Mouse (Mus musculus): Measurements from ENCODE around the gene Ndufa11. TPM values are rescaled to one million over a fixed set of nuclear protein-coding genes. Genes with fewer than 3 reads are reported as not detected.

Ndufa11 gene
- polyA plus RNA-seq, 1 experiment from 2014 or later, result 677 TPM

- WGBS (ENCODE audit: insufficient replicate concordance), result 90% methylated on average over 5 of the region's 5 CpGs
- H3K36me3 ChIP-seq (ENCODE audit: control insufficient read depth, insufficient read depth, low read length), result peaks cover 20% of the 10 kb centered on the region
- peaks cover 28% of the 10 kb centered on the region for H3K4me1 ChIP-seq (ENCODE audit: control insufficient read depth, insufficient read depth, low read length)
- no peak overlapping the region for H3K27ac ChIP-seq (ENCODE audit: low read depth, low read length)
- no peaks in the 10 kb centered on the region for H3K27me3 ChIP-seq (ENCODE audit: control insufficient read depth, insufficient read depth, low read length)
- no peak for ATAC-seq (replicated peaks; ENCODE audit: insufficient number of reproducible peaks, low FRiP score, low TSS enrichment)
- no peak overlapping the region for H3K4me3 ChIP-seq (ENCODE audit: low read depth, low read length)
- H3K4me2 ChIP-seq, result no peak overlapping the region
- H3K9me3 ChIP-seq (replicated peaks; ENCODE audit: control insufficient read depth, low read length), result no peaks in the 10 kb centered on the region
- H3K9ac ChIP-seq (ENCODE audit: low read depth, low read length), result no peak overlapping the region
Measured at GRCm38 (mm10) chr17:56683546-56684140, 33.9 kb upstream of the Ndufa11 start.

DNA sequence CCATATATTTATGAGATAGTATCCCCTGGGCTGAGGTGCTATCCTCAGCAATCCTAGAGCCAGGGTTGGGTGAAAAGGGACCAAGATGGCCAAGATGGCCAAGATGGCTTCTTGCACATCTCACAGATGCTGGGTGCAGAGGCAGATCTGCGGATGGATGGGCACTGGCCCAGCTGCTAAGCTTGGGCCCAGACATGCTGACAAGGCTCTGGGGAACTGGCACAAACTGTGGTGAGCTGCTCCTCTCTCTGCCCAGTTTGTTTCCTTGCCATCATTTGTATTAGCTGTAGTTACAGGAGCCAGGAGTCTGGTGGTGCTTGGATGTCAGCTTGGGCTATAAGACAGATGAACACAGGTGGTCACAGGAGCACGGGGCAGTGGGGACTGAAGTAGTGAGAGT is 32.9 kb upstream of the Ndufa11 start:
- Histone ChIP-seq H3K9me3 (replicated peaks; ENCODE audit: control insufficient read depth, low read length) (no peaks in the 10 kb centered on the region), H3K4me3 (ENCODE audit: low read depth, low read length) (no peak overlapping the region), H3K4me1 (ENCODE audit: control insufficient read depth, insufficient read depth, low read length) (peaks cover 28% of the 10 kb centered on the region), H3K4me2 (no peak overlapping the region), H3K27ac (ENCODE audit: low read depth, low read length) (no peak overlapping the region), H3K9ac (ENCODE audit: low read depth, low read length) (no peak overlapping the region), H3K36me3 (ENCODE audit: control insufficient read depth, insufficient read depth, low read length) (peaks cover 20% of the 10 kb centered on the region), H3K27me3 (ENCODE audit: control insufficient read depth, insufficient read depth, low read length) (no peaks in the 10 kb centered on the region)
- 89% methylated on average over 2 of the region's 2 CpGs for WGBS (ENCODE audit: insufficient replicate concordance)
- no peak for ATAC-seq (replicated peaks; ENCODE audit: insufficient number of reproducible peaks, low FRiP score, low TSS enrichment)

DNA sequence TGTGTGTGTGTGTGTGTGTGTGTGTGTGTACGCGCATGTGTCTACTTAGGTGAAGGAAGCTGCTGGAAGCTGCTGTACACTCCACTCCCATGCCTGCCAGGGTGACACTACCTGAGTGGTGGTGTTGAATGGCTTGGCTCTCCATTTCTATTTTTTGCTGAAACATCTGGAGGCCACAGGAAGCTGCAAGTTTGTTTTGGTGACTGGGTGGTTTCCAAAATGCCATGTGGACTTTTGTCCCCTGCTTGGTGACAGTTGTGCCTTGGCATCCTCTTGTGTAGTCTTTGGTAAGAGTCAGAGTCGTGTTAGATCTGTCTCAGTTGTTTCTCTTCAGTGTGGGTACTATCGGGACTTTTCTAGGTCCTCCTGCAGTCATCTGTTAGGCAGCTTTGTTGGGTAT is 30.8 kb upstream of the Ndufa11 start:
- Histone ChIP-seq H3K9ac (ENCODE audit: low read depth, low read length) (0 out of 2 replicates have a peak overlapping the region, but pooled peaks have one; percentile 22), H3K4me2 (no peak overlapping the region), H3K27ac (ENCODE audit: low read depth, low read length) (no peak overlapping the region), H3K9me3 (replicated peaks; ENCODE audit: control insufficient read depth, low read length) (no peaks in the 10 kb centered on the region), H3K36me3 (ENCODE audit: control insufficient read depth, insufficient read depth, low read length) (peaks cover 23% of the 10 kb centered on the region), H3K4me3 (ENCODE audit: low read depth, low read length) (0 out of 2 replicates have a peak overlapping the region, but pooled peaks have one; percentile 12), H3K4me1 (ENCODE audit: control insufficient read depth, insufficient read depth, low read length) (peaks cover 26% of the 10 kb centered on the region), H3K27me3 (ENCODE audit: control insufficient read depth, insufficient read depth, low read length) (no peaks in the 10 kb centered on the region)
- no peak for ATAC-seq (replicated peaks; ENCODE audit: insufficient number of reproducible peaks, low FRiP score, low TSS enrichment)
- WGBS (ENCODE audit: insufficient replicate concordance), result 74% methylated on average over 4 of the region's 4 CpGs

DNA sequence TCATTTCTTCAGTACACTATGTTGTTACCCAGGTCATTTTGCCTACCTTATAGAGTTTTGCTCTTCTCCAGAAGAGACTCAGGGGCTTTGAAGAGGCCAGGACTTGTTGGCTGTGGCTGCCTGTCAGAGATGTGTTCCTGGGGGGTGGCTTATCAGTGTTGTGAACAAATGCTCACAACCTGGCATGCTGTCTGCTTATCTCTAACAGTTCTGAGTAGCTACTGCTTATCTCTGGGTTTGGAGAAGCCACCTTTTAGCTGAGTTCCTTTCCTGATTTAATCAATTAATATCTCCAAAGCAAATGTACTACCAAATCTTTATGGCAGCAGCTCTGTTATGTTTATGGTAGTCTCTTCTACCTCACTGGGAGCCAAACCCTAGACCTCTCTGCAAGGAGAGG is 29.5 kb upstream of the Ndufa11 start:
- no peak; the same call in 1 of the 2 replicates for ATAC-seq (replicated peaks; ENCODE audit: insufficient number of reproducible peaks, low FRiP score, low TSS enrichment)
- peaks cover 20% of the 10 kb centered on the region for H3K36me3 ChIP-seq (ENCODE audit: control insufficient read depth, insufficient read depth, low read length)
- no peak overlapping the region for H3K9ac ChIP-seq (ENCODE audit: low read depth, low read length)

GRCm38 (mm10) chr17:56688689-56689088 is 28.9 kb upstream of the Ndufa11 start:
- no peaks in the 10 kb centered on the region for H3K9me3 ChIP-seq (replicated peaks; ENCODE audit: control insufficient read depth, low read length)
- no peak overlapping the region for H3K27ac ChIP-seq (ENCODE audit: low read depth, low read length)
- 79% methylated on average over 2 of the region's 2 CpGs for WGBS (ENCODE audit: insufficient replicate concordance)
- H3K9ac ChIP-seq (ENCODE audit: low read depth, low read length), result no peak overlapping the region
- no peak overlapping the region for H3K4me2 ChIP-seq
- no peak overlapping the region for H3K4me3 ChIP-seq (ENCODE audit: low read depth, low read length)
- no peaks in the 10 kb centered on the region for H3K27me3 ChIP-seq (ENCODE audit: control insufficient read depth, insufficient read depth, low read length)
- ATAC-seq (replicated peaks; ENCODE audit: insufficient number of reproducible peaks, low FRiP score, low TSS enrichment), result no peak
- H3K36me3 ChIP-seq (ENCODE audit: control insufficient read depth, insufficient read depth, low read length), result peaks cover 20% of the 10 kb centered on the region
- peaks cover 19% of the 10 kb centered on the region for H3K4me1 ChIP-seq (ENCODE audit: control insufficient read depth, insufficient read depth, low read length)

More for the DNA sequence above, 29.5 kb upstream of the Ndufa11 start:
- H3K4me3 ChIP-seq (ENCODE audit: low read depth, low read length), result no peak overlapping the region
- peaks cover 15% of the 10 kb centered on the region for H3K4me1 ChIP-seq (ENCODE audit: control insufficient read depth, insufficient read depth, low read length)
- H3K4me2 ChIP-seq, result 0 out of 2 replicates have a peak overlapping the region, but pooled peaks have one; percentile 3
- peak overlapping the region; percentile 54 for H3K27ac ChIP-seq (ENCODE audit: low read depth, low read length)
- H3K27me3 ChIP-seq (ENCODE audit: control insufficient read depth, insufficient read depth, low read length), result no peaks in the 10 kb centered on the region
- no peaks in the 10 kb centered on the region for H3K9me3 ChIP-seq (replicated peaks; ENCODE audit: control insufficient read depth, low read length)

GRCm38 (mm10) chr17:56693395-56693794 is 24.2 kb upstream of the Ndufa11 start:
- no peaks in the 10 kb centered on the region for H3K9me3 ChIP-seq (replicated peaks; ENCODE audit: control insufficient read depth, low read length)
- H3K36me3 ChIP-seq (ENCODE audit: control insufficient read depth, insufficient read depth, low read length), result peaks cover 38% of the 10 kb centered on the region
- H3K4me3 ChIP-seq (ENCODE audit: low read depth, low read length), result no peak overlapping the region; the same call in 1 of the 2 replicates
- H3K4me2 ChIP-seq, result no peak overlapping the region; the same call in 1 of the 2 replicates
- H3K27me3 ChIP-seq (ENCODE audit: control insufficient read depth, insufficient read depth, low read length), result no peaks in the 10 kb centered on the region
- 73% methylated on average over 1 of the region's 1 CpGs for WGBS (ENCODE audit: insufficient replicate concordance)
- H3K9ac ChIP-seq (ENCODE audit: low read depth, low read length), result 0 out of 2 replicates have a peak overlapping the region, but pooled peaks have one; percentile 22
- H3K4me1 ChIP-seq (ENCODE audit: control insufficient read depth, insufficient read depth, low read length), result peaks cover 17% of the 10 kb centered on the region
- ATAC-seq (replicated peaks; ENCODE audit: insufficient number of reproducible peaks, low FRiP score, low TSS enrichment), result no peak
- H3K27ac ChIP-seq (ENCODE audit: low read depth, low read length), result peak overlapping the region; percentile 35

GRCm38 (mm10) chr17:56693851-56694310 is 23.7 kb upstream of the Ndufa11 start:
- Histone ChIP-seq H3K27ac (ENCODE audit: low read depth, low read length) (peak overlapping the region; percentile 35; the same call in 1 of the 2 replicates), H3K4me3 (ENCODE audit: low read depth, low read length) (no peak overlapping the region; the same call in 1 of the 2 replicates), H3K9me3 (replicated peaks; ENCODE audit: control insufficient read depth, low read length) (no peaks in the 10 kb centered on the region), H3K4me2 (no peak overlapping the region; the same call in 1 of the 2 replicates), H3K36me3 (ENCODE audit: control insufficient read depth, insufficient read depth, low read length) (peaks cover 37% of the 10 kb centered on the region), H3K9ac (ENCODE audit: low read depth, low read length) (0 out of 2 replicates have a peak overlapping the region, but pooled peaks have one; percentile 22), H3K4me1 (ENCODE audit: control insufficient read depth, insufficient read depth, low read length) (peaks cover 15% of the 10 kb centered on the region), H3K27me3 (ENCODE audit: control insufficient read depth, insufficient read depth, low read length) (no peaks in the 10 kb centered on the region)
- ATAC-seq (replicated peaks; ENCODE audit: insufficient number of reproducible peaks, low FRiP score, low TSS enrichment), result no peak
- WGBS (ENCODE audit: insufficient replicate concordance), result 73% methylated on average over 6 of the region's 6 CpGs

GRCm38 (mm10) chr17:56700451-56700850 is 17.1 kb upstream of the Ndufa11 start:
- Histone ChIP-seq H3K4me1 (ENCODE audit: control insufficient read depth, insufficient read depth, low read length) (no peaks in the 10 kb centered on the region; the same call in 1 of the 2 replicates), H3K27ac (ENCODE audit: low read depth, low read length) (no peak overlapping the region), H3K9me3 (replicated peaks; ENCODE audit: control insufficient read depth, low read length) (no peaks in the 10 kb centered on the region), H3K36me3 (ENCODE audit: control insufficient read depth, insufficient read depth, low read length) (peaks cover 68% of the 10 kb centered on the region), H3K4me3 (ENCODE audit: low read depth, low read length) (no peak overlapping the region), H3K9ac (ENCODE audit: low read depth, low read length) (no peak overlapping the region), H3K4me2 (no peak overlapping the region), H3K27me3 (ENCODE audit: control insufficient read depth, insufficient read depth, low read length) (no peaks in the 10 kb centered on the region)
- WGBS (ENCODE audit: insufficient replicate concordance), result 64% methylated on average over 2 of the region's 2 CpGs
- ATAC-seq (replicated peaks; ENCODE audit: insufficient number of reproducible peaks, low FRiP score, low TSS enrichment), result no peak; the same call in 1 of the 2 replicates

DNA sequence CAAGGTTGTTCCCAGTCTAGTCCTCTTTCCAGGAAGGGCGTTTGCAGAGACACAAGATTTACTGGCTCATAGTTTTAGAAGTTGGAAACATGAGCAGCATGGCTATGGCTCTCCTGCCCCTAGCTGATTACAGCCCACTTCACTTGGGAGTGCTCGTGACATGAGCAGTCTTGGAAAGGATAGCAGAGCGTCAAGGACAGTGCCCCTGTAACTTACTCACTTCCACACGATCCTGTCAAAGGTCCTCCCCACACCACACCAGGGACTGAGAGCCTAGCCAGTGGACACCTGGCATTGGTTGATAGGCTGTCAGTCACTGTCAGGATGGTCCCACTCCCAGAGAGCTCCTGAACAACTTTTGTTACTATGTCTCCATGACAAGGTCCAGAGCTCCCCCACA is 14.5 kb upstream of the Ndufa11 start:
- WGBS (ENCODE audit: insufficient replicate concordance), result 70% methylated on average over 4 of the region's 4 CpGs
- no peak overlapping the region for H3K27ac ChIP-seq (ENCODE audit: low read depth, low read length)
- no peaks in the 10 kb centered on the region for H3K27me3 ChIP-seq (ENCODE audit: control insufficient read depth, insufficient read depth, low read length)
- H3K36me3 ChIP-seq (ENCODE audit: control insufficient read depth, insufficient read depth, low read length), result peaks cover 69% of the 10 kb centered on the region
- no peak for ATAC-seq (replicated peaks; ENCODE audit: insufficient number of reproducible peaks, low FRiP score, low TSS enrichment)
- no peak overlapping the region for H3K4me3 ChIP-seq (ENCODE audit: low read depth, low read length)
- H3K4me2 ChIP-seq, result no peak overlapping the region
- no peaks in the 10 kb centered on the region for H3K9me3 ChIP-seq (replicated peaks; ENCODE audit: control insufficient read depth, low read length)
- no peaks in the 10 kb centered on the region for H3K4me1 ChIP-seq (ENCODE audit: control insufficient read depth, insufficient read depth, low read length)
- no peak overlapping the region for H3K9ac ChIP-seq (ENCODE audit: low read depth, low read length)
